Mouse (Mus musculus): ENCODE data around the gene Dbp.

GRCm38 (mm10) chr7:45725151-45725550 lies 20.3 kb downstream of the Dbp start:
- TF ChIP-seq CTCF (IDR thresholded peaks at IDR 0.05; ENCODE audit: control insufficient read depth, insufficient read depth, insufficient read length), result no peak
- TF ChIP-seq CEBPB (IDR thresholded peaks at IDR 0.05; ENCODE audit: low read depth), result no peak

Data from C2C12 (cell line).